Mouse (Mus musculus): ENCODE measurements around the gene Slc15a3. TPM values are rescaled to one million over a fixed set of nuclear protein-coding genes. Genes with fewer than 3 reads are reported as not detected.

Slc15a3 gene
- total and polyA plus RNA-seq, 2 experiments from 2014 or later: 0.21 to 1.5 TPM

DNA sequence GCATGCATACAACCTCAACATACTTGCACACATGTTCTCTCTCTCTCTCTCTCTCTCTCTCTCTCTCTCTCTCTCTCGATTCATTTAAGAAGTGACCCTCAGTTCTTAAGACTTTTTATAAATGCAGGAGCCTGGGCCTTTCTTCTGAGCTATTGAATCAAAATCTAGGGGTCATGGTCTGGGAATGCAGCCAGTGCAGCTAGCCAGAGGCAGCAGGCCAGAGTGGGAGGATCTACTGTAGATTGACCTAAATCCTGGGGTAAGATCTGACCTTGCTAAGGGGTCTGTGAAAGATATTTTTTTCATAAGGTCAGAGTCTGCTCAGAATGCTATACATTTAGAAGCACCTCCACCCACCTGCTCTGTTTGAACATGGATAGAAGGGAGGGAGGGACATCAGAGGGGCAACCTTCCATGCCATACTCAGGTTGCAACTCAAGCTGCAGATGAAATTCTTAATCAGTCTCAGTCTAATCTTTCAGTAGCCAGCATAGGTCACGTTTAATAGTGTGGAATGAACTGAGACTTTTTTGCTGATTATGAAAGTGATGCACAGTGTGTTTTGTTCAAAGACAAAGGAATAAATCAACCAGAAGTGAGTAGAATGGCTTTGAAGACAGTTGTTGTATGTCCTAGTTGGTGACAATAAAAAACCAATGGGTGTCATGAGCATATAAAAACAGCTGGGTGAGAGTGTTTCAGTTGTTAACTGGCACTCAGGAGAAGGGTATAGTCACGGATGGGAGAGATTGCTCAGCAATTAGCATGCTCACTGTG, 8.0 kb downstream of the Slc15a3 start:
- 21% methylated on average over 3 of the region's 3 CpGs for WGBS
- H3K27ac ChIP-seq: no peak overlapping the region
- DNase-seq (ENCODE audit: low spot score): peak; percentile 45
- H3K4me1 ChIP-seq (ENCODE audit: insufficient read depth, low read length): 0 out of 2 replicates have a peak, but pooled peaks cover 7% of the 10 kb centered on the region
- no peak for TF ChIP-seq CTCF (IDR thresholded peaks at IDR 0.05; ENCODE audit: low read depth)
- no peaks in the 10 kb centered on the region for H3K9me3 ChIP-seq (ENCODE audit: low read length)
- H3K4me3 ChIP-seq (ENCODE audit: low read length): no peak overlapping the region
- H3K4me2 ChIP-seq (ENCODE audit: low read depth, low read length): no peak overlapping the region
- no peaks in the 10 kb centered on the region for H3K36me3 ChIP-seq (ENCODE audit: insufficient read depth, low read length)
- H3K9ac ChIP-seq (replicated peaks; ENCODE audit: low read length): no peak overlapping the region
- ATAC-seq: 0 out of 2 replicates have a peak, but pooled peaks have one; percentile 21
- H3K27me3 ChIP-seq (ENCODE audit: insufficient read depth, low read length): no peaks in the 10 kb centered on the region

DNA sequence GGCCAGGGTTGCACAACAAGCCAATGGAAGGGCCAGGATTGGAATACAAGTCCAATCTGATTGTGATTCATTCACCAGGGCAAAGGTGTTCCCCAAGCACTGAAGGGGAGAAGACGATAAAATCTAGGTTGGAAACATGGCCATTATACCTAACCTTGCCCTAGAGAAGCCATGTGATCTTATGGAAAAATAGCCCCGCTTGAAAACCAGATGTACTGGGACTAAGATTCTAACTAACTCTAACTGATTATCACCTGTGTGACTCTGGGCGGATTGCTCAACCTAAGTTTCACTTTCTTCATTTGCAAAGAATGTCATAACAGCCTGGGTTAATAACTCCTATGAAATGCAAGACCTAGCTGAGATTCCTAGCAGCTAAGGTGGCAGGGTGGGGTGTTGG, 15.9 kb downstream of the Slc15a3 start:
- 86% methylated on average over 3 of the region's 3 CpGs for WGBS
- H3K4me2 ChIP-seq (ENCODE audit: low read depth, low read length): no peak overlapping the region
- H3K9me3 ChIP-seq (ENCODE audit: low read length): no peaks in the 10 kb centered on the region
- H3K4me1 ChIP-seq (ENCODE audit: insufficient read depth, low read length): no peaks in the 10 kb centered on the region
- ATAC-seq (no peak), DNase-seq (ENCODE audit: low spot score) (no peak)
- no peak for TF ChIP-seq CTCF (IDR thresholded peaks at IDR 0.05; ENCODE audit: low read depth)
- no peaks in the 10 kb centered on the region for H3K27me3 ChIP-seq (ENCODE audit: insufficient read depth, low read length)
- H3K27ac ChIP-seq: no peak overlapping the region
- no peak overlapping the region for H3K9ac ChIP-seq (replicated peaks; ENCODE audit: low read length)
- H3K4me3 ChIP-seq (ENCODE audit: low read length): no peak overlapping the region
- peaks cover 35% of the 10 kb centered on the region for H3K36me3 ChIP-seq (ENCODE audit: insufficient read depth, low read length)

DNA sequence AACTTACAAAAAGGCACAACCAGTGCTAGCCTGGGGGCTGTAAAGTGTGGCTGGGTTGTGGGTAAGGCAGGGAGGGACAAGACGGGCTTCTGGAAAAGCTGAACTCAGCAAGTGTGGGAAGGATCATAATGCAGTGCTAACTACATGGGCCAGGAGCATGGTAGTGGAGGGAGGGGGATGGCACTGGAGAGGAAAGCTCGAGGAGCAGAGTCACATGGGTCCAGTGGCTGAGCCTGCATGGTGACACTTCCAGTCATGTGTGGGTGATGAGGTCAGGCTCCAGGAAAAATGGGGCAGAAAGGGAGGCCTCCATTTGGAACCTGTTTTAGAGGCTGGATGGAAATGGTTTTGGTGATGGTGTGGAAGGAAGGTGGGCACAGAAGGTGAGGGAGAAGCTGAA, 17.0 kb downstream of the Slc15a3 start:
- WGBS: 44% methylated on average over 2 of the region's 2 CpGs
- TF ChIP-seq CTCF (IDR thresholded peaks at IDR 0.05; ENCODE audit: low read depth): no peak
- H3K9ac ChIP-seq (replicated peaks; ENCODE audit: low read length): no peak overlapping the region
- DNase-seq (ENCODE audit: low spot score) (no peak), ATAC-seq (0 out of 2 replicates have a peak, but pooled peaks have one; percentile 21)
- H3K4me3 ChIP-seq (ENCODE audit: low read length): no peak overlapping the region
- H3K27me3 ChIP-seq (ENCODE audit: insufficient read depth, low read length): no peaks in the 10 kb centered on the region
- H3K4me2 ChIP-seq (ENCODE audit: low read depth, low read length): no peak overlapping the region
- no peaks in the 10 kb centered on the region for H3K4me1 ChIP-seq (ENCODE audit: insufficient read depth, low read length)
- no peaks in the 10 kb centered on the region for H3K9me3 ChIP-seq (ENCODE audit: low read length)
- H3K36me3 ChIP-seq (ENCODE audit: insufficient read depth, low read length): peaks cover 46% of the 10 kb centered on the region
- no peak overlapping the region for H3K27ac ChIP-seq

DNA sequence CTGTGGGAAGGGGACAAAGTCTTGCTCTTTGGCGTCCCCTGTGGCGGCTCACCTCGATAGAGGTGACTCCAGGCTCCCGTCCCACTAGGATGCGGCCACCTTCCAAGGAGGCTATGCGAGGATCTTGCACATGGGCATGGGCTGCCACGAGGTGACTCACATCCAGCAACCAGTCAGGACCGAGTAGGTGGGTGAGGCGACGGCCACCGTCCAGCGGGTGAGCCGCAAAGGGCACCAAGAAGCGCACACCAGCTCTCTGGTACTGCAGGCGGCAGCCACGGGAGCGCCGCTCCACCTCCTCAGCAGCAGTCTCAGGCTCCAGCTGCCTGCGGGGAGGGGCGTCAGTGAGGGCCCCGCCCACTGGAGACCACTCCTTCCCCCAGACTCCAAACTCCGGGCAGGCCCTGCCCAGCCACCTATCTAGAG, 20.6 kb downstream of the Slc15a3 start:
- Histone ChIP-seq H3K4me2 (ENCODE audit: low read depth, low read length) (no peak overlapping the region), H3K9me3 (ENCODE audit: low read length) (no peaks in the 10 kb centered on the region), H3K27me3 (ENCODE audit: insufficient read depth, low read length) (no peaks in the 10 kb centered on the region), H3K4me3 (ENCODE audit: low read length) (no peak overlapping the region), H3K9ac (replicated peaks; ENCODE audit: low read length) (no peak overlapping the region), H3K36me3 (ENCODE audit: insufficient read depth, low read length) (peaks cover 81% of the 10 kb centered on the region), H3K27ac (no peak overlapping the region), H3K4me1 (ENCODE audit: insufficient read depth, low read length) (no peaks in the 10 kb centered on the region)
- peak; percentile 30 for TF ChIP-seq CTCF (IDR thresholded peaks at IDR 0.05; ENCODE audit: low read depth)
- WGBS: 51% methylated on average over 22 of the region's 22 CpGs
- ATAC-seq (no peak), DNase-seq (ENCODE audit: low spot score) (no peak)

DNA sequence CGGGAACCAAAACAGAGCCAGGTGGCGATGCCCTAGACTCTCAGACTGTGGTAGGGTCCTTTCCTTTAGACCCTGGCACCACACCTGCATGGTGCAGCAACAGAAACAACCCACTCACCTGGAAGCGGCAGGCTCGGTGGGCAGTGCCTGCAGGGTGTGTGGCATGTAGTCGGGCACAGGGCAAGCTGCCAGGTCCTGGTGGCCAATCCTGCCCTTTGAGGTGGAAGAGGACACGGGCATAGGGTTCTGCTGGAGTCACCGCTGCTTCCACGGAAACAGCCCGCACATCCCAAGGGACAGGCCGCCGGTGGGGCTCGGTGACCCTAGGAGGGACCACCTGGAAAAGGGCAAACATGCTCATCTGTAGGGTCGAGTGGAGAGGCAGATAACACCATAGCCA, 26.8 kb downstream of the Slc15a3 start:
- ATAC-seq (no peak), DNase-seq (ENCODE audit: low spot score) (no peak)
- Histone ChIP-seq H3K27me3 (ENCODE audit: insufficient read depth, low read length) (no peaks in the 10 kb centered on the region), H3K9ac (replicated peaks; ENCODE audit: low read length) (no peak overlapping the region), H3K4me1 (ENCODE audit: insufficient read depth, low read length) (peaks cover 10% of the 10 kb centered on the region), H3K36me3 (ENCODE audit: insufficient read depth, low read length) (peaks cover 52% of the 10 kb centered on the region), H3K4me2 (ENCODE audit: low read depth, low read length) (no peak overlapping the region), H3K9me3 (ENCODE audit: low read length) (no peaks in the 10 kb centered on the region), H3K4me3 (ENCODE audit: low read length) (no peak overlapping the region), H3K27ac (no peak overlapping the region)
- no peak for TF ChIP-seq CTCF (IDR thresholded peaks at IDR 0.05; ENCODE audit: low read depth)
- 81% methylated on average over 13 of the region's 13 CpGs for WGBS

DNA sequence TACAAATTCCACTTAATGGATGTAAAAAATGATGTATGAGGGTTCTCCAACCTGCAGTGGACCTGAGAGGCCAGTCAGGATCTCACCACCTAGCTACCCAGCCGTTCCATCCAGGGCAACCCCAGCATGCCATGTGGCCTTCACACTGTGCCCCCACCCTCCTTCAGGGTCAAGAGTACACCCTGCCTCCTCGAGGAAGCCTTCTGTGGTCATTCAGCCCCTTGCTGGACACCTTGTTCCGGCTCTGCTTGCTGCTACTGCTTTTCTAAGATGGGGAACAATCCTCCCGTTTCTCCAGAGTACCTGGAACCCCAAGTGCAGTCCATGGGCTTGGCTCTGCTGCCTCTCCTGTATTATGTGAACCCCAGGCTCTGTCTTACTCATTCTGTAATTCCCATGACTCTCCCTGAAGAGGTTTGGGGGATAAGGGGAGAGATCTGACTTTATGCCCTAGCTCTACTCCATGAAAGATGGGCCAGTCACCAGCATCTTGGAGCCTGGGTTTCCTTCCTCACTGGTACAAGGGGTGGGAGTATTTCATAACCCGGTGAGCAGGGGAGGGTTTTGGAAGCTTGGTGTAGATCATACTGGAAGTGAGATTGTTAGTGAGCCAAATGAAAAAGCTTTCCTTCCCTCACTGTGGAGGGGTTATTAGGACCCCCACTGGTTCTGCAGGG, 28.6 kb downstream of the Slc15a3 start:
- no peak for TF ChIP-seq CTCF (IDR thresholded peaks at IDR 0.05; ENCODE audit: low read depth)
- DNase-seq (ENCODE audit: low spot score): no peak

More for the DNA sequence above, 28.6 kb downstream of the Slc15a3 start:
- H3K4me2 ChIP-seq (ENCODE audit: low read depth, low read length): peak overlapping the region; percentile 73
- no peak for ATAC-seq
- peaks cover 52% of the 10 kb centered on the region for H3K36me3 ChIP-seq (ENCODE audit: insufficient read depth, low read length)
- WGBS: 18% methylated on average over 5 of the region's 5 CpGs
- peaks cover 10% of the 10 kb centered on the region for H3K4me1 ChIP-seq (ENCODE audit: insufficient read depth, low read length)
- peak overlapping the region; percentile 90 for H3K9ac ChIP-seq (replicated peaks; ENCODE audit: low read length)
- H3K27ac ChIP-seq: peak overlapping the region; percentile 87; the same call in 1 of the 2 replicates
- no peaks in the 10 kb centered on the region for H3K27me3 ChIP-seq (ENCODE audit: insufficient read depth, low read length)
- H3K4me3 ChIP-seq (ENCODE audit: low read length): peak overlapping the region; percentile 73
- H3K9me3 ChIP-seq (ENCODE audit: low read length): no peaks in the 10 kb centered on the region

Measured in hindbrain, postnatal 0 days (tissue).